Mouse (Mus musculus): ENCODE measurements at regions not wholly inside any gene's neighbourhood (a gene's known extent, or its start where the extent isn't known, plus 50 kb on each side); places are given as distances from the start of the nearest gene placed in this dataset.

DNA sequence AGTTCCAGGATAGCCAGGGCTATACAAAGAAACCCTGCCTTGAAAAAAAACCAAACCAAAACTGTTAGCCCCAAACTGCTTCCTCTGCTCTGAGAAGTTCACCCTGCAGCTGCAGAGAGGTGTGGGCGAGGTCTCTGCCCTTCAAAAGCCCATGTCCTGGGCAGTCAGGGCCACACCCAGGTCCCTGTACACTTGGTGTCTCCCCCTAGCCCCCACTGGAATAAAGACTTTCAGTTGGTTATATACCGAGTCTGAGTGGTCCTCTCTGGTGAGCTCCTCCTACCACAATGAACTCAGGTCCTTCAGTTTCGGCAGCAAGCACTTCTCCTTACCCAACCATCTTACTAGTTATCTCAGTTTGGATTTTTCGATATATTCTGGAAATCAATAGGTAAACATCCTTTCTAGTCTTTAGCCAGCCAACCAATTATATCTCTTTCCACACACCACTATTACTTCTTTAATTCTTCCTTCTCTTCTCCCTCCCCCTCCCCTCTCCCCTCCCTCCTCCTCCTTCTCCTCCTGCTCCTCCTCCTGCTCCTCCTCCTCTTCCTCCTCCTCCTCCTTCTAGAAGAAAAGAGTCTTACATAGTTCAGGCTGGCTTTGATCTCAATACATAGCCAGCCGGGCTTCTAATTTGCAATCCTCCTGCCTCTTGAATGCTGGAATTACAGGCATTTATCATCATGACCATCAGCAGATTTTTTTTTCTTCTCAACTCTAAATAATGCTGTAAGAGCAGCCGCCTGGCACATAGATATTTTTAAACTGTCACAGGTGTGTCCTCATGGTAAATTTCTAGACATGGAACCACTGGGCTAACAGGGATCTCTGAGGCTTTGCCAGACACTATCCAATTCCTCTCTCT lies 103.9 kb upstream of the Max start:
- WGBS = 52% methylated on average over 6 of the region's 6 CpGs

DNA sequence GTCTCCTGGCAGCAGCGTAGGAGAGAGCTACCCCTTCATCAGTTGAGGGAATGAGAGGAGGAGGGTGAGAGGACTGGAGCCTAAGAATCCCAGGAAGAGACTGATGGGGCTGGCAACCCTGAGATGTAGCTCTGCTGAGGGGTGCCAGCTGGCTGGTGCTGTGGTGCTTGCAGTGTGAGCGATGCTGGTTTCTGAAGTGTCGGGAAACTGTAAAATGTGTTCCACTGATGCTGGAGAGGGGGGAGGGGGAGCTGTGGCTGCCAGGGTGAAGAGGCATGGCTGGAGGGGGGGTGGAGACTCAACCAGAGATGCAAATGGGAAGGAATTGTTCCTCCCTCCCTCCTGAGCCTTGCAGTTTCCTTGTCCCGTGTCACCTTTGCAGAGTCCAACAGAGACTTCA lies 102.0 kb upstream of the Max start:
- Histone ChIP-seq H3K27me3 (ENCODE audit: insufficient read depth, low read length) (0 out of 2 replicates have a peak, but pooled peaks cover 3% of the 10 kb centered on the region), H3K27ac (ENCODE audit: low read length) (no peak overlapping the region), H3K4me2 (replicated peaks; ENCODE audit: low read depth, low read length) (no peak overlapping the region), H3K9ac (replicated peaks; ENCODE audit: low read length) (no peak overlapping the region), H3K4me1 (ENCODE audit: insufficient read depth, low read length) (peaks cover 10% of the 10 kb centered on the region), H3K36me3 (ENCODE audit: insufficient read depth, low read length) (no peaks in the 10 kb centered on the region), H3K9me3 (ENCODE audit: low read length) (no peaks in the 10 kb centered on the region), H3K4me3 (ENCODE audit: low read length) (no peak overlapping the region)
- 46% methylated on average over 4 of the region's 4 CpGs for WGBS
- no peak for ATAC-seq (ENCODE audit: low FRiP score, low TSS enrichment)

More for the DNA sequence above, 103.9 kb upstream of the Max start:
- Histone ChIP-seq H3K27ac (ENCODE audit: low read length) (no peak overlapping the region), H3K27me3 (ENCODE audit: insufficient read depth, low read length) (0 out of 2 replicates have a peak, but pooled peaks cover 3% of the 10 kb centered on the region), H3K36me3 (ENCODE audit: insufficient read depth, low read length) (no peaks in the 10 kb centered on the region), H3K4me3 (ENCODE audit: low read length) (no peak overlapping the region), H3K4me1 (ENCODE audit: insufficient read depth, low read length) (no peaks in the 10 kb centered on the region), H3K9me3 (ENCODE audit: low read length) (no peaks in the 10 kb centered on the region), H3K4me2 (replicated peaks; ENCODE audit: low read depth, low read length) (no peak overlapping the region), H3K9ac (replicated peaks; ENCODE audit: low read length) (no peak overlapping the region)
- no peak for ATAC-seq (ENCODE audit: low FRiP score, low TSS enrichment)

DNA sequence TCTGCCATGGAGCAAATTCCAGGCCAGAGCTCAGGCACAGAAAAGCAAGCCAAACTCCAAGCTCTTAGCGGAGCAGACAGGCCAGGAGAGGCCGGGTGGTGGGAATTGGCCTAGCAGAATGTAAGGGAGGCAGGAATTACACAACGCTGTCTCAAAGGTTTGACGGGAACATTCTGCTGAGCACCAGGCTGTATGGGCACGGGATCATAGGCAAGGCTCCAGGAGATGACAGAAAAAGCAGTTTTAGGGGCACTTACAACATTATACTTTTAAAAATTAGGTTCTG lies 99.5 kb upstream of the Max start:
- H3K4me2 ChIP-seq (replicated peaks; ENCODE audit: low read depth, low read length) = no peak overlapping the region
- 0 out of 2 replicates have a peak, but pooled peaks cover 7% of the 10 kb centered on the region for H3K27me3 ChIP-seq (ENCODE audit: insufficient read depth, low read length)
- no peaks in the 10 kb centered on the region for H3K9me3 ChIP-seq (ENCODE audit: low read length)
- H3K4me1 ChIP-seq (ENCODE audit: insufficient read depth, low read length) = peaks cover 10% of the 10 kb centered on the region
- no peak for ATAC-seq (ENCODE audit: low FRiP score, low TSS enrichment)
- WGBS = 91% methylated on average over 5 of the region's 5 CpGs
- H3K36me3 ChIP-seq (ENCODE audit: insufficient read depth, low read length) = no peaks in the 10 kb centered on the region
- no peak overlapping the region for H3K4me3 ChIP-seq (ENCODE audit: low read length)
- H3K9ac ChIP-seq (replicated peaks; ENCODE audit: low read length) = no peak overlapping the region
- no peak overlapping the region for H3K27ac ChIP-seq (ENCODE audit: low read length)

DNA sequence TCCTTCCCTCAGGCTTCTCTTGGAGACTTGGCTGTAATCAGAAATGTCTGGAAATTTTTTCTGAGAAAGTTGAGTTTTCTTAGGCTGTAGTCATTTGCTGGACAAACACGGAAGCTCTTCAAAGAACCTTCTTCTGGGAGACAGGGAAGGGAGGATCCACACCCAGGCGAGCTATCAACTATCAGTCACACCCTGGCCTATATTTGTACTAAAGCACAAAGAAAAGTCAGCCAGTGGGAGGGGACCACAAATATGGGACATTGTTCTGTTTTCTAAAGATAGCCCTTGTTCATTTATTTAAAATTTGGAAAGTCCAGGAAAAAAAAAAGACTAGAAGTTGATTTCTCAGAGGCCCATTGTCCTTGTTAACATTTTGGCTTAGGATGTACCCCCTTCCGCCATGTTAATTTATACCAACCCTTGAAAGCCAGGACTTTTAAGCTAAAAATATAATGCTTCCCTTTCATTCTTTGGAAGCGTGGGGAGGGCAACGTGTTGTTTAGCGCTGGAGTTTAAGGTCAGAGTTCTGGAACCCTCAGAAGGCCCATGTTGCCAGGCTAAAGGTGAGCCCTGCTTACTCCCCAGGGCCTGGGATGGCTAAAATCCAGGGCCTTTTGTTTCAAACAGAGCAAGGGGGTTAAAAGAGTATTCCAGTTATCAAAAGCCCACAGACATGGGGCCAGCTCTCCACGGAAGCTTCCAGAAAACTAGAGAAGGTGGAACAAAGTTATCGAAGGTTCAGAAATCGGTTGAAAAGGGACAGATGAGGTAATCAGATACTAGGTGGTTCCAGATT lies 99.0 kb upstream of the Max start:
- H3K4me3 ChIP-seq (ENCODE audit: low read length) = no peak overlapping the region
- peak overlapping the region; percentile 50; the same call in 1 of the 2 replicates for H3K4me2 ChIP-seq (replicated peaks; ENCODE audit: low read depth, low read length)
- 69% methylated on average over 9 of the region's 9 CpGs for WGBS
- H3K36me3 ChIP-seq (ENCODE audit: insufficient read depth, low read length) = no peaks in the 10 kb centered on the region
- ATAC-seq (ENCODE audit: low FRiP score, low TSS enrichment) = no peak
- peaks cover 10% of the 10 kb centered on the region for H3K4me1 ChIP-seq (ENCODE audit: insufficient read depth, low read length)
- H3K9me3 ChIP-seq (ENCODE audit: low read length) = no peaks in the 10 kb centered on the region
- no peak overlapping the region for H3K9ac ChIP-seq (replicated peaks; ENCODE audit: low read length)
- H3K27ac ChIP-seq (ENCODE audit: low read length) = no peak overlapping the region
- 0 out of 2 replicates have a peak, but pooled peaks cover 7% of the 10 kb centered on the region for H3K27me3 ChIP-seq (ENCODE audit: insufficient read depth, low read length)

DNA sequence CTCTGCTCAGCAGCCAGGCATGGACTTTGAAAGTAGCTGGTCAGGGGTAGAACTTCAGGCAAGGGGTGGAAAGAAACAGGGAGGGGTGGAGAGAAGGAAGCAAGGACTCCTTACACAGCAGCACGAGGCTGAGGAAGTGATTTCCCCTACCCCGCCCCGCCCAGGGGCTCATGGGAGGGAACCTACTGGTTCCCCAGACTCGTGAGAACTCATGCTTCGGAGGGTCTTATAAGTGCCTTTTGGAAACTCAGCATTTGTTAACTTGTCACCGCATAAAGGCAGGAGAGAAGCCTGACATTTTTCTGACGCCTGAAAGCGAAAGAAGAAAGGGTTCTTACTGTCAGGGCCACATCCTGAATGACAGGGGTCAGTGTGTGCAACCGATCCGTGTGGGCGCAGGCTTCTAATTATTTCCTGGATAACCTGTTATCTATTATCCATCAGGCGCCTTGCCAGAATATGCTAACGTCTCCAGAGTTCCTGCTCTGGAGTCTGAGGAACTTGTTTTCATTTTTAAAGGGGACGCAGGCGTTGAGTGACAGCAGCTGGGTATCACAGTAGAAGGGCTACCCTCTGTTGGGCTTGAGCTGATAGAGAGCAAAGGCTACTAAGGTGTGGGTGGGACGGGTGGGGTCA lies 98.2 kb upstream of the Max start:
- Histone ChIP-seq H3K9me3 (ENCODE audit: low read length) (no peaks in the 10 kb centered on the region), H3K4me2 (replicated peaks; ENCODE audit: low read depth, low read length) (peak overlapping the region; percentile 50), H3K4me1 (ENCODE audit: insufficient read depth, low read length) (peaks cover 10% of the 10 kb centered on the region), H3K4me3 (ENCODE audit: low read length) (peak overlapping the region; percentile 38), H3K27me3 (ENCODE audit: insufficient read depth, low read length) (0 out of 2 replicates have a peak, but pooled peaks cover 7% of the 10 kb centered on the region), H3K9ac (replicated peaks; ENCODE audit: low read length) (peak overlapping the region; percentile 57), H3K36me3 (ENCODE audit: insufficient read depth, low read length) (no peaks in the 10 kb centered on the region), H3K27ac (ENCODE audit: low read length) (peak overlapping the region; percentile 41; the same call in 1 of the 2 replicates)
- 10% methylated on average over 16 of the region's 16 CpGs for WGBS
- ATAC-seq (ENCODE audit: low FRiP score, low TSS enrichment) = peak; percentile 88

DNA sequence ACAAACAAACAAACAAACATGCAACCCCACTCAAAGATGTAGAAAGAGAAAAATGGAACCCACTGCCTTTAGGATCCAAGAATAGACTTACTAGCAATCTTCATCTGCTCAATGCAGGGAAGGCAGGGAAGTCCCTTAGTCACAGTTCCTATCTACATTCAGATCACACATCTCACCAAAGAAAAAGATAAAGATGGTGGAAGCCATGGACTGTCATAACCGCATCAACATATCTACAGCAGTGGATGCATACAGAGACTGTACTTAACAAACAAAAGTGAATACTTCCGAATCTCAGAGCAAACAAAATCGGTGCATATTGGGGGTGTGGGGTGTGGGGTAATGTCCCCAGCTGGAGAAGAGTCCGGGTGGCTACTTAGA lies 97.7 kb upstream of the Max start:
- ATAC-seq (ENCODE audit: low FRiP score, low TSS enrichment) = no peak
- Histone ChIP-seq H3K9ac (replicated peaks; ENCODE audit: low read length) (no peak overlapping the region), H3K27ac (ENCODE audit: low read length) (peak overlapping the region; percentile 41; the same call in 1 of the 2 replicates), H3K36me3 (ENCODE audit: insufficient read depth, low read length) (no peaks in the 10 kb centered on the region), H3K4me1 (ENCODE audit: insufficient read depth, low read length) (peaks cover 10% of the 10 kb centered on the region), H3K27me3 (ENCODE audit: insufficient read depth, low read length) (0 out of 2 replicates have a peak, but pooled peaks cover 7% of the 10 kb centered on the region), H3K9me3 (ENCODE audit: low read length) (no peaks in the 10 kb centered on the region), H3K4me3 (ENCODE audit: low read length) (no peak overlapping the region; the same call in 1 of the 2 replicates), H3K4me2 (replicated peaks; ENCODE audit: low read depth, low read length) (peak overlapping the region; percentile 50)
- WGBS = 85% methylated on average over 4 of the region's 4 CpGs

DNA sequence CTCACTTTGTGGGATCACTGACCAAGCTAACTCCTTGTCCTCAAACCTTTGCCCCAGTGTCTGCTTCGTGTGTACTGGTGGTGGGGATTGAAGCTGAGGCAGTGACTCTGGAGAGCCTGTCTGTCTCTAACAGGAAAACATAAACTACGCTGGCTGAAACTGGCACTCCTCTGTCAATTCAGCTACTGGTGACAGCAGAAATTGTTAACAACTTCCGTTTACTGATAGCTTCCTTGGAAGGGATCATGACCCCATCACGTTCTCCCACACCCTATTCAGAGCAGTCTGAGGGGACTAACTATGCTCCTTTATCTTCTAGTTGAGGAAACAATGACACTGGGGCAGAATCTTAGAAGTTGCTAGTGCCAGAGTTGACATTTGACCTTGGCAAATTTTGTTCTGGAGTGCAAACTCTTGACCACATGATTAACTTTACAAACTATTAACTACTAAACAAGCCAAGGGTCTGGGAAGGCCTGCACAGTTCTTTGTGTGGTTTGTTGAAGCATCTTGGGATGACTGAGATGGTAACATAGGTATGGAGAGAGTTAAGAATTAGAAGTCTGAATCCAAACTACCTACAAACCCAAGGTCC lies 96.7 kb upstream of the Max start:
- Histone ChIP-seq H3K4me2 (replicated peaks; ENCODE audit: low read depth, low read length) (no peak overlapping the region), H3K27ac (ENCODE audit: low read length) (no peak overlapping the region), H3K36me3 (ENCODE audit: insufficient read depth, low read length) (no peaks in the 10 kb centered on the region), H3K4me3 (ENCODE audit: low read length) (no peak overlapping the region), H3K27me3 (ENCODE audit: insufficient read depth, low read length) (0 out of 2 replicates have a peak, but pooled peaks cover 4% of the 10 kb centered on the region), H3K4me1 (ENCODE audit: insufficient read depth, low read length) (peaks cover 10% of the 10 kb centered on the region), H3K9me3 (ENCODE audit: low read length) (no peaks in the 10 kb centered on the region), H3K9ac (replicated peaks; ENCODE audit: low read length) (no peak overlapping the region)
- 19% methylated on average over 4 of the region's 4 CpGs for WGBS
- ATAC-seq (ENCODE audit: low FRiP score, low TSS enrichment) = no peak

DNA sequence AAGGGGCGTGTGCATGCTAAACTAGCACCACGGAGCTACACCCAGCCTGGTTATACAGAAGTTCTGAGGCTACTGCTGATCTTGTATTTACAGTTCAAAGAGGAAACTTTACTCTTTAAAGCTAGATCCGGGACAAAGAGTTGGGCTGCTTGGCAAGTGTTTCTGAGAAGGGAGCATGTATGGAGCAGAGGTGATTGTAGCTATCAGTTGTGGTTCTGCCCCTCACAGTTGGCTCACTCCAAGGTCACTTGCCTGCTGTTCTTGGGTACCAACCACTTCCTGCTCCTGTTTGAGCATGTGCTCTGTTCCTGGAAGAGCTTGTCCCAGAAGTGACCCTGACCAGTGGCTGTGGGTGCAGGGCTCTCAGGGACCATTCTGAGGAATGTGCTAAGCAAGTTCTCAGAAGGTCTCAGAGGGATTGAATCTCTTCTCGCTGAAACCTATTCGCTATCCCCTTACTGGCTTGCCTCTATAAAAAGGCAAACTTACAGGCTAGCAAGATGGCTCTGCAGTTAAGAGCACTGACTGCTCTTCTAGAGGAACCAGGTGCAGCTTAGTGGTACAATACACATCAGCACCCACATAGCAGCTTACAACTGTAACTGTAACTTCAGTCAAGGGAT lies 94.9 kb upstream of the Max start:
- no peaks in the 10 kb centered on the region for H3K9me3 ChIP-seq (ENCODE audit: low read length)
- H3K4me3 ChIP-seq (ENCODE audit: low read length) = no peak overlapping the region
- ATAC-seq (ENCODE audit: low FRiP score, low TSS enrichment) = no peak
- no peak overlapping the region for H3K27ac ChIP-seq (ENCODE audit: low read length)
- 71% methylated on average over 5 of the region's 5 CpGs for WGBS
- 0 out of 2 replicates have a peak, but pooled peaks cover 4% of the 10 kb centered on the region for H3K27me3 ChIP-seq (ENCODE audit: insufficient read depth, low read length)
- H3K4me1 ChIP-seq (ENCODE audit: insufficient read depth, low read length) = peaks cover 13% of the 10 kb centered on the region
- no peak overlapping the region for H3K4me2 ChIP-seq (replicated peaks; ENCODE audit: low read depth, low read length)
- H3K36me3 ChIP-seq (ENCODE audit: insufficient read depth, low read length) = no peaks in the 10 kb centered on the region
- H3K9ac ChIP-seq (replicated peaks; ENCODE audit: low read length) = no peak overlapping the region

DNA sequence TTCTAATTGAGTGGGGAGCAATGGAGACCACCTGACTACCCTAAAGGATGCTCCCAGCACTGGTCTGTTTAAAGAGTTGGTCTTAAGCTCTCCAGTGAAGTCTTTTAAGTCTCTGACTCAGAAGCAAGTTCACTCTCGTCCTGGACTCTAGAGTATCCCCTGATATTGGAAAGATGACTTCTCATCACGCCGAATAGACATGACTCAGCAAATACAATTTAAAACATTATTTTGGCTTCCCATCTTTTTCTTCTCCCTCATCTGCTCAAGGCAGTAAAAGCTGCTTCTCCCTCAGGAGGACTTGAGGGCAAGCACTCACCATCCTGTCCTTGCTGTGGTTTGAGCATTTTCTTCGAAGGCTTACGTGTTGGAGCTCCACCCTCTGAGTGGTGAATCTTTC lies 92.7 kb upstream of the Max start:
- H3K9ac ChIP-seq (replicated peaks; ENCODE audit: low read length) = no peak overlapping the region
- no peaks in the 10 kb centered on the region for H3K9me3 ChIP-seq (ENCODE audit: low read length)
- H3K27me3 ChIP-seq (ENCODE audit: insufficient read depth, low read length) = 0 out of 2 replicates have a peak, but pooled peaks cover 4% of the 10 kb centered on the region
- 89% methylated on average over 5 of the region's 5 CpGs for WGBS
- no peak overlapping the region for H3K4me3 ChIP-seq (ENCODE audit: low read length)
- 0 out of 2 replicates have a peak, but pooled peaks cover 3% of the 10 kb centered on the region for H3K4me1 ChIP-seq (ENCODE audit: insufficient read depth, low read length)
- no peak overlapping the region for H3K4me2 ChIP-seq (replicated peaks; ENCODE audit: low read depth, low read length)
- ATAC-seq (ENCODE audit: low FRiP score, low TSS enrichment) = no peak
- no peaks in the 10 kb centered on the region for H3K36me3 ChIP-seq (ENCODE audit: insufficient read depth, low read length)
- no peak overlapping the region for H3K27ac ChIP-seq (ENCODE audit: low read length)

All from kidney, embryonic 16.5 days (tissue).